Mouse (Mus musculus): ENCODE results near the gene Gm20388.

DNA sequence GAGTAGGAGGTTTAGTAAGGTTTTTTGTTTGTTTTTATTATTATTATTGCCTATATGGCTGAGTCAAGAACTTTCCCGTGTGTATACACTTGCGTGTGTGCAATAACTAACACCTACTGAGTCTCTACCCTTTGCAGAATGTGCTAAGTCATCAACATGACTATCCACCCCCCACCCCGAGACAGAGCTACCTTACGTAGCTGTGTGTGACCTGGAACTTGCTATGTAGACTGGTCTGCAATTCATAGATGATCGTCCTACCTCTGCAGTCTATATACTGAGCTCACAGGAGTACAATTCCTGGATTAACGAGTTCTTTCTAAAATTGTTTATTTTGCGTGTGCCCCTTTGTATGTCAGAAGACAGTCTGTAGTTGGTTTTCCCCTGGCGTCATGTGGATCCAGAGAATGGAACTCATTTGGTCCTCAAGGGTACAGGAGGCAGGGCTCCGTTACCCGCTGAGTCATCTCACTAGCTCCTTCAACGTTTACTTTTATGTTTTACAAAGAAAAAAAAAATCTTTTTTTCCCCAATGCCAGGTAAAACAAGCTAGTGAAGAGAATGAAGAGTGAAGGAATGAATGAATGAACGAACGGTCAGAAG lies 596 bp upstream of the Gm20388 start, which contains the start of gene Usp10:
- no peak for TF ChIP-seq CTCF (IDR thresholded peaks at IDR 0.05; ENCODE audit: low read depth)
- TF ChIP-seq EP300 (IDR thresholded peaks at IDR 0.05; ENCODE audit: low read depth): no peak

Data from liver, embryonic 14.5 days (tissue).